Mouse (Mus musculus) CH12.LX (cell line): ENCODE measurements around the gene Adgrf2.

Experiments used
- CHD1 ChIP-seq: IDR thresholded peaks from 2 replicates; pipeline ENCODE4 v1.6.1; 2012; ENCODE audit warnings: low read depth, low read length, improper control_type of control experiment, inconsistent platforms
- CTCF ChIP-seq, 2 experiments: IDR thresholded peaks in 1 of 2; conservative IDR thresholded peaks in 1 of 2; 2 replicates each; pipeline ENCODE4 v1.5.1; 2011 to 2012; ENCODE audit warnings: low read depth in 2 of 2, low read length in 2 of 2, improper control_type of control experiment in 1 of 2, inconsistent platforms in 1 of 2, mild to moderate bottlenecking in 1 of 2, moderate library complexity in 1 of 2
- HCFC1 ChIP-seq: IDR thresholded peaks from 2 replicates; pipeline ENCODE4 v1.6.1; 2012; ENCODE audit warnings: low read depth, mild to moderate bottlenecking, inconsistent platforms, low read length, improper control_type of control experiment
- JUND ChIP-seq: conservative IDR thresholded peaks from 2 replicates; pipeline ENCODE4 v1.6.1; 2011; ENCODE audit warnings: low read depth, low read length, improper control_type of control experiment
- NELFE ChIP-seq: IDR thresholded peaks from 2 replicates; pipeline ENCODE4 v1.6.1; 2011; ENCODE audit warnings: low read depth, low read length, improper control_type of control experiment
- NRF1 ChIP-seq: IDR thresholded peaks from 2 replicates; pipeline ENCODE4 v1.6.1; 2014; ENCODE audit warnings: low read depth, mild to moderate bottlenecking, inconsistent platforms, low read length, improper control_type of control experiment, moderate library complexity
- TBP ChIP-seq: conservative IDR thresholded peaks from 2 replicates; pipeline ENCODE4 v1.6.1; 2011; ENCODE audit warnings: low read depth, low read length, improper control_type of control experiment
- TCF12 ChIP-seq: IDR thresholded peaks from 2 replicates; pipeline ENCODE4 v1.6.1; 2014; ENCODE audit warnings: low read depth, mild to moderate bottlenecking, inconsistent platforms, low read length, improper control_type of control experiment
- USF1 ChIP-seq: IDR thresholded peaks from 2 replicates; pipeline ENCODE4 v1.6.1; 2014; ENCODE audit warnings: low read depth, mild to moderate bottlenecking, inconsistent platforms, low read length, improper control_type of control experiment

- TF ChIP-seq CTCF (conservative IDR thresholded peaks at IDR 0.05 in 1 of 2, IDR thresholded peaks at IDR 0.05 in 1 of 2; ENCODE audit: low read depth in 2 of 2, low read length in 2 of 2): no peak
- no peak for TF ChIP-seq CHD1
- TF ChIP-seq USF1: no peak
- no peak for TF ChIP-seq NELFE
- no peak for TF ChIP-seq TCF12
- TF ChIP-seq TBP: no peak
- TF ChIP-seq NRF1: no peak
- TF ChIP-seq HCFC1: no peak
- no peak for TF ChIP-seq JUND
Measured at GRCm38 (mm10) chr17:42694730-42695129, 47.2 kb downstream of the Adgrf2 start.
